Mouse (Mus musculus) hindbrain, embryonic 15.5 days (tissue): ENCODE results near the gene Nprl2. TPM values are rescaled to one million over a fixed set of nuclear protein-coding genes. Genes with fewer than 3 reads are reported as not detected.

Source experiments
- ATAC-seq: fragments of 200-750 bp; cut with Nextera tagmentation; 2 replicates; pipeline ENCODE4 v1.8.0; 2017; ENCODE audit warnings: low read depth, moderate number of reproducible peaks, moderate TSS enrichment; ENCODE audit not compliant: low FRiP score
- H3K27ac ChIP-seq: fragments of 300-500 bp; sonication (generic); replicated peaks from 2 replicates; pipeline ENCODE4 v1.5.1; 2015; ENCODE audit warnings: mild to moderate bottlenecking, inconsistent platforms
- H3K27me3 ChIP-seq: fragments of 300-500 bp; sonication (generic); 2 replicates; pipeline ENCODE4 v1.6.1; 2015; ENCODE audit warnings: control low read depth, inconsistent platforms
- H3K36me3 ChIP-seq: fragments of 300-500 bp; sonication (generic); 2 replicates; pipeline ENCODE4 v1.6.1; 2015; ENCODE audit warnings: control low read depth, inconsistent platforms
- H3K4me1 ChIP-seq: fragments of 300-500 bp; sonication (generic); replicated peaks from 2 replicates; pipeline ENCODE4 v1.6.1; 2015; ENCODE audit warnings: control low read depth, inconsistent platforms
- H3K4me2 ChIP-seq: fragments of 300-500 bp; sonication (generic); 2 replicates; pipeline ENCODE4 v1.6.1; 2015; ENCODE audit warnings: moderate library complexity, mild to moderate bottlenecking, inconsistent platforms
- H3K4me3 ChIP-seq: fragments of 300-500 bp; sonication (generic); 2 replicates; pipeline ENCODE4 v1.5.1; 2015; ENCODE audit warnings: mild to moderate bottlenecking, inconsistent platforms
- H3K9ac ChIP-seq: fragments of 300-500 bp; sonication (generic); 2 replicates; pipeline ENCODE4 v1.6.1; 2015; ENCODE audit warnings: inconsistent platforms
- H3K9me3 ChIP-seq: fragments of 300-500 bp; sonication (generic); 2 replicates; pipeline ENCODE4 v1.6.1; 2016; ENCODE audit warnings: control low read depth, inconsistent platforms
- WGBS: fragments of 180-500 bp; shearing (Covaris S2); methylation state at CpG from one replicate; pipeline ENCODE4 v1.1.7; 2015; 5-methylcytosine and 5-hydroxymethylcytosine counted together
- polyA plus RNA-seq: library from polyadenylated mRNA; unstranded; fragments of >200 nt; fragmentation: Nextera tagmentation; extraction: Ambion mirVana; gene quantifications from 2 replicates; pipeline ENCODE4 v1.2.1, GENCODE M21; 2015

The Nprl2 gene
- polyA plus RNA-seq, 1 experiment from 2014 or later: 70.2 TPM

GRCm38 (mm10) chr9:107549297-107550074 lies 7.5 kb downstream of the Nprl2 start:
- peaks cover 45% of the 10 kb centered on the region for H3K27me3 ChIP-seq
- H3K27ac ChIP-seq: no peak overlapping the region
- no peaks in the 10 kb centered on the region for H3K9me3 ChIP-seq
- H3K4me3 ChIP-seq: no peak overlapping the region
- ATAC-seq: no peak
- 87% methylated on average over 20 of the region's 20 CpGs for WGBS
- peaks cover 43% of the 10 kb centered on the region for H3K4me1 ChIP-seq
- H3K36me3 ChIP-seq: peaks cover 7% of the 10 kb centered on the region
- H3K9ac ChIP-seq: no peak overlapping the region
- no peak overlapping the region for H3K4me2 ChIP-seq

DNA sequence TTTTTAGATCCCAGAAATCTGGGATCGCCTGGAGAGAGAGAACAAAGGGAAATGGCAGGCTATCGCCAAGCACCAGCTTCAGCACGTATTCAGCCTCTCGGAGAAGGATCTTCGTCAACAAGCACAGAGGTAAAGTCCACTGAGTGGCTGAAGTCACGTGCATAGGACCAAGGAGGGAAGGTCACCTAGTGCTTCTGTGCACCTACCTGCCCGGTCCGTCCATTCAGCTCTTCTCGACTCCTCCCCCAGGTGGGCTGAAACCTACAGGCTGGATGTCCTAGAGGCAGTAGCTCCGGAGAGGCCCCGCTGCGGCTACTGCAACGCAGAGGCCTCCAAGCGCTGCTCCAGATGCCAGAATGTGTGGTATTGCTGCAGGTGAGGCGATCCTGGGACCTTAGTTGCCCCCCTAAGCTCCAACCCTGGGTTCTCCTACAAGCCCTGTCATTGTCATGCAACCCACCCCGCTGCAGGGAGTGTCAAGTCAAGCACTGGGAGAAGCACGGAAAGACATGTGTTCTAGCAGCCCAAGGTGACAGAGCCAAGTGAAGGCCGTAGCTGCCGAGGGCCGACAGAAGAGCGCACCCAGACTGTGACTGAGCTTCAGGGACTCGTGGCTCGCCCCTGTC lies 8.6 kb downstream of the Nprl2 start:
- H3K4me1 ChIP-seq: peaks cover 47% of the 10 kb centered on the region
- peak overlapping the region; percentile 63 for H3K4me2 ChIP-seq
- ATAC-seq: no peak
- peak overlapping the region; percentile 35; the same call in 1 of the 2 replicates for H3K4me3 ChIP-seq
- no peaks in the 10 kb centered on the region for H3K9me3 ChIP-seq
- H3K9ac ChIP-seq: no peak overlapping the region
- 29% methylated on average over 23 of the region's 23 CpGs for WGBS
- peaks cover 45% of the 10 kb centered on the region for H3K27me3 ChIP-seq
- no peaks in the 10 kb centered on the region for H3K36me3 ChIP-seq
- H3K27ac ChIP-seq: no peak overlapping the region

- Histone ChIP-seq H3K27me3 (peaks cover 45% of the 10 kb centered on the region), H3K36me3 (no peaks in the 10 kb centered on the region), H3K4me2 (peak within 1 kb of the TSS; percentile 63), H3K4me1 (peaks cover 54% of the 10 kb centered on the region), H3K27ac (no peak within 1 kb of the TSS), H3K9me3 (no peaks in the 10 kb centered on the region), H3K9ac (peak within 1 kb of the TSS; percentile 39), H3K4me3 (peak within 1 kb of the TSS; percentile 35)
- 2% methylated on average over 63 of the region's 63 CpGs for WGBS
- ATAC-seq: no peak
Observed at GRCm38 (mm10) chr9:107551117-107551889, 9.3 kb downstream of the Nprl2 start, which contains the start of gene Rassf1. Rassf1 (plus strand) TSS chr9:107551555.

GRCm38 (mm10) chr9:107551890-107552355 lies 9.9 kb downstream of the Nprl2 start:
- Histone ChIP-seq H3K27me3 (peaks cover 45% of the 10 kb centered on the region), H3K4me1 (peaks cover 53% of the 10 kb centered on the region), H3K4me3 (peak overlapping the region; percentile 35), H3K9ac (peak overlapping the region; percentile 39), H3K27ac (no peak overlapping the region), H3K9me3 (no peaks in the 10 kb centered on the region), H3K36me3 (no peaks in the 10 kb centered on the region), H3K4me2 (peak overlapping the region; percentile 63)
- WGBS: 13% methylated on average over 8 of the region's 8 CpGs
- no peak for ATAC-seq

DNA sequence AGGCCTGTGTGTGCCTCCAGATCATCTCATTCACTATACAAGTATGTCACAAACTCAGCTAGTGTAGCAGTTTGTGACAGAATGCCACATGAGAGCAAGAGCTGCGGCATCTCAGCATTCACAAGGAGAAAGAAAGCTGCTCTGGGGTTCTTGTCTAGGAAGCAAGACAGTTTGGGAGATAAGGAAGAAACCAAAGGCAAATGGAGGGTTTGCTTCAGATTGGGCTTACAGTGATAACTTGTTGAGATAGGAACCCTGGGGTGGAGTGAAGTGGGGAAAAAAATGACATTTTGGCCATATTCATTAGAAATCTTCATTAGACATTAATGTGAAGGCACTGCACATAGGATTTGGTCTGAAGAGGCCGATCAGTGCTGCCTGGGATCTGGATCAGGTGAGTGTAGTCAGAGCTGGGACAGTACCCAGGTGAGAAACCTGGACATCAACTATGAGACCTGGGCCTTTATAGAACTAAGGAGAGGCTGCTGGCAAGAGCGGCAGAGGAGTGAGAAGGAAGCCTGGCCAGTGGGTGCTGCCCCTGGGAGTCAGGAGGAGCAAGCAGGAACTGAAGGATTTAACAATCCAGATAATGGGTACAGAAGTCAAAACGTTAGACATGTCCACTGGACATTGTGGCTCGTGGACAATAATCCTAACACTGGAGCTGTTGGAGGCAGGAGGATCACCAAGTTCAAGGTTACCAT lies 10.8 kb downstream of the Nprl2 start:
- Histone ChIP-seq H3K4me2 (peak overlapping the region; percentile 87; the same call in 1 of the 2 replicates), H3K36me3 (peaks cover 7% of the 10 kb centered on the region), H3K27ac (no peak overlapping the region), H3K27me3 (peaks cover 45% of the 10 kb centered on the region), H3K9me3 (no peaks in the 10 kb centered on the region), H3K9ac (no peak overlapping the region), H3K4me3 (no peak overlapping the region; the same call in 1 of the 2 replicates), H3K4me1 (peaks cover 44% of the 10 kb centered on the region)
- no peak for ATAC-seq
- WGBS: 86% methylated on average over 5 of the region's 5 CpGs

DNA sequence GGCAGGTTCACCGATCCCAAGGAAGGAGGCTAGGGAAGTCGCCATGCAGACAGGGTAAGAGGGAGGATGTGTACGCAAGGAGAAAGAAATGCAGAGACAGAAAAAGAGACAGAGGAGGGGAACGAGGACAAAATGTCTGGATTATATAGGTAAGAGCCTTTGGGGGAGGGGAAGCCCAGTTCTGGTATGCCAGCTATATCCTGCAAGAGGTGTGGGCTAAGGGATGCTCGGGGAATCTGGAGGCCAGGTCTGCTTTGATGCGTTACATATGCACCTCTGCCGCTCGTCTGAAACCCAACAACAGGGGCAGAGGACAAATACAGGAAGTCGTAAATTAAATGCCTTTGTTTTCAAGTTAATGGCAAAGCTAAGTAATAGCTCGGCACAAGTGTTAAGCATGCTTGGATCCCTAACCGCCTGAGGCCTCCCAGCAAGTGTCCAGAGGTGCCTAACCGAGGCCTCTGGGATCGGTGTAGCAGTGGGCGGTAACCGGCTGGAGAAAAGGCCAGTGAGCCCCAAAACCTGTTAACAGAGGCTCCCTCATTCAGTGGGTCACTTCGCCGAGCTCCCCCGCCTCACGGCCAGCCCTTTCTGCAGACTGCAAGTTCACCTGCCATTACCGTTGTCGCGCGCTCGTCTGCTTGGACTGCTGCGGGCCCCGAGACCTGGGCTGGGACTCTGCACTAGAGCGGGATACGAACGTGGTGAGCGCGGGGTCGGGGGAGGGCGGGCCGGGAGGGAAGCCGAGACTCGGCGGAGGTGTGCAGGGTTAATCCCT lies 11.7 kb downstream of the Nprl2 start:
- H3K9ac ChIP-seq: peak overlapping the region; percentile 64
- H3K27ac ChIP-seq: peak overlapping the region; percentile 84
- H3K27me3 ChIP-seq: peaks cover 44% of the 10 kb centered on the region
- 7% methylated on average over 37 of the region's 37 CpGs for WGBS
- H3K9me3 ChIP-seq: no peaks in the 10 kb centered on the region
- ATAC-seq: peak; percentile 62
- peaks cover 44% of the 10 kb centered on the region for H3K4me1 ChIP-seq
- H3K4me3 ChIP-seq: peak overlapping the region; percentile 52
- H3K36me3 ChIP-seq: peaks cover 15% of the 10 kb centered on the region
- H3K4me2 ChIP-seq: peak overlapping the region; percentile 87

DNA sequence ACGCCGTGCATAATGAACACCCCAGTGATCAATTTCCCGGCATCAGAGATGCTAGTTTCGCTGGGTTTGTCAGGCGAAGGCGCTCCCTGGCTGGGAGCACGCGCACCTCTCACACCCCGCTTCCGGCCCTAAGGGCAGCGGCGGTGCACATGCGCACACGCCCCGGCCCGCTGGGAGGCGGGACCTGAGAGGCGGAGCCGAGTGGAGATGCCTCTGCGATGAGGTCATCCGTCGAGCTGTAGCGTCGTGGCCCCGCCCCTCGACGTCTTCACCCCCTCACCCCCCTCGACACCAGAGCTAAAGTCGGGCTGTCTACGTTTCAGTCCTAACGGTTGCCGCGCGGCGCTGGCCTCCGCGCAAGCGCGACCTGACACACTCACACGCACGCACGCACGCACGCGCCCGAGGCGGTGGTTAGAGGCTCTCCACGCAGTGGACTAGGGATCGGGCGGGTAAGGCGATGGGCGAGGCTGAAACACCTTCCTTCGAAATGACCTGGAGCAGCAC lies 12.3 kb downstream of the Nprl2 start:
- peaks cover 37% of the 10 kb centered on the region for H3K27me3 ChIP-seq
- H3K4me2 ChIP-seq: peak overlapping the region; percentile 87
- H3K4me3 ChIP-seq: peak overlapping the region; percentile 52
- H3K9me3 ChIP-seq: no peaks in the 10 kb centered on the region
- peak; percentile 95 for ATAC-seq
- peaks cover 22% of the 10 kb centered on the region for H3K36me3 ChIP-seq
- H3K27ac ChIP-seq: peak overlapping the region; percentile 84
- peaks cover 44% of the 10 kb centered on the region for H3K4me1 ChIP-seq
- WGBS: under 1% methylated on average over 53 of the region's 53 CpGs
- H3K9ac ChIP-seq: peak overlapping the region; percentile 64

- 0% methylated on average over 23 of the region's 23 CpGs for WGBS
Observed at GRCm38 (mm10) chr9:107555031-107555457, 13.0 kb downstream of the Nprl2 start.

DNA sequence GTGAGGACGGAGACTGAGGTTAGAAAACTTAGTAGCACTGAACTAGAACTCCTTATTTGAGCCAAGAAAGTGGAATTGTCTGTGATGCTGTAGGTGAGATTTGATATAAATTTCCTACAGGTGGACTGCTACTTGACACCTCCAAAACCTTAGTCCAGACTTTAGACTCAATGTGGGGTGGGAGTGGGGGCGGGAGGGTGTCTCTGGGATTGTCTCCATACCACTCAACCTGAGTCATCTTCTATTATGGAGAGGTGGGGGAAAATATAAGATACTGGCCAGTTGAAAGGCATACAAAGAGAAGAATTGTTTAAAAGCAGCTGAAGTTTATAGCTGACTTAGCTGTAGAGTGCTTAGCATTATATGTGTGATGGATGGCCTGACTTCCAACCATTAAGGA lies 13.7 kb downstream of the Nprl2 start:
- WGBS: 48% methylated on average over 2 of the region's 2 CpGs
- no peak for ATAC-seq

More at GRCm38 (mm10) chr9:107555031-107555457, 13.0 kb downstream of the Nprl2 start:
- Histone ChIP-seq H3K4me2 (peak overlapping the region; percentile 87), H3K4me1 (peaks cover 44% of the 10 kb centered on the region), H3K27ac (peak overlapping the region; percentile 84), H3K9me3 (no peaks in the 10 kb centered on the region), H3K4me3 (peak overlapping the region; percentile 52), H3K36me3 (peaks cover 28% of the 10 kb centered on the region), H3K9ac (peak overlapping the region; percentile 64), H3K27me3 (peaks cover 31% of the 10 kb centered on the region)
- peak; percentile 44; the same call in 1 of the 2 replicates for ATAC-seq

DNA sequence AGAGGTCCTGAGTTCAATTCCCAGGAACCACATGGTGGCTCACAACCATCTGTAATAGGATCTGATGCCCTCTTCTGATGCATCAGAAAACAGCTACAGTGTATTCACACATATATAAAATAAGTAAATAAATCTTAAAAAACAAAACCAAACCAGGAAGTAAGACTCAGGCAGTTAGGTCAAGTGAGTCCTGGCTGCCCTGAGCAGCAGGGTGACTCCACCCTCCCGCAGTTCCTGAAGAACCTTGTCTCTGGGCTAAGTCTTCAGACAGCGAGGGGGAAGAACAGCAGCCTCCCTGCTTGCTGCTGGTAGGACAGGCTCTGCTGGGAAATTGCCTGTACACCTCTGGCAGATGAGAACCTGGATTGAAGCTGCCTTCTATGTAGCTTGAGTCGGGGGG lies 14.3 kb downstream of the Nprl2 start:
- no peak overlapping the region for H3K27ac ChIP-seq
- H3K9me3 ChIP-seq: no peaks in the 10 kb centered on the region
- peaks cover 35% of the 10 kb centered on the region for H3K4me1 ChIP-seq
- H3K36me3 ChIP-seq: peaks cover 40% of the 10 kb centered on the region
- H3K4me3 ChIP-seq: peak overlapping the region; percentile 52
- 77% methylated on average over 3 of the region's 3 CpGs for WGBS
- peak overlapping the region; percentile 87 for H3K4me2 ChIP-seq
- no peak for ATAC-seq
- no peak overlapping the region for H3K9ac ChIP-seq
- H3K27me3 ChIP-seq: peaks cover 18% of the 10 kb centered on the region

More for the DNA sequence above, 13.7 kb downstream of the Nprl2 start:
- Histone ChIP-seq H3K27ac (peak overlapping the region; percentile 84; the same call in 1 of the 2 replicates), H3K9me3 (no peaks in the 10 kb centered on the region), H3K27me3 (peaks cover 24% of the 10 kb centered on the region), H3K4me1 (peaks cover 42% of the 10 kb centered on the region), H3K9ac (peak overlapping the region; percentile 64), H3K4me3 (peak overlapping the region; percentile 52), H3K36me3 (peaks cover 34% of the 10 kb centered on the region), H3K4me2 (peak overlapping the region; percentile 87)
